Mouse (Mus musculus) adrenal gland, postnatal 4 days (tissue): ENCODE results near the gene Nfe2l1. TPM values are rescaled to one million over a fixed set of nuclear protein-coding genes. Genes with fewer than 3 reads are reported as not detected.
"Not testable (repeated sequence)": the region's sequence is repeated elsewhere in the genome, so short reads cannot be mapped to it uniquely, and the experiment has no call there.

ENCODE experiments used
- DNase-seq, 2 experiments: peaks; one replicate each; pipeline ENCODE4 v3.0.0; 2021 to 2022; ENCODE audit warnings: low spot score in 2 of 2, mixed read lengths in 2 of 2
- microRNA-seq: library from miRNA; unstranded; fragments of <30 nt; microRNA quantifications from one replicate; pipeline ENCODE4 v1.2.0, GENCODE M21; 2021
- total RNA-seq, 2 experiments: library from RNA; stranded (reverse); gene quantifications; 2 replicates each; pipeline ENCODE4 v1.2.3; 2021

The Nfe2l1 gene
- total RNA-seq, 2 experiments from 2014 or later = 269 to 272 TPM

- peak; percentile 36 to 60 for DNase-seq
These were observed 44.9 kb downstream of the Nfe2l1 start for GRCm38 (mm10) chr11:96784847-96785246.

DNA sequence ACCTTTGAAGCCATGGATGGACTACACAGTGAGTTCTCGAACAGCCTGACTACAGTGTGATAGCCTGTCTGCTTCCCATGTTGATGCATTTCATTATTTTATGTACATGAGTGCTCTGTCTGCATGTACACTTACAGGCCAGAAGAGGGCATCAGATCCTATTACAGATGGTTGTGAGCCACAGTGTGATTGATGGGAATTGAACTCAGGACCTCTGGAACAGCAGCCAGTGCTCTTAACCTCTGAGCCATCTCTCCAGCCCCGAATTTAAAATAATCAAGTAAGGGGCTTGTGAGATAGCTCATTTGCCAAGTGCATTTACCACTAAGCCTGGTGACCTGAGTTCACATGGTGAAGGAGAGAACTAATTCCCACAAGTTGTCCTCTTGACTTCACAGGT lies 48.3 kb downstream of the Nfe2l1 start:
- no peak for DNase-seq

DNA sequence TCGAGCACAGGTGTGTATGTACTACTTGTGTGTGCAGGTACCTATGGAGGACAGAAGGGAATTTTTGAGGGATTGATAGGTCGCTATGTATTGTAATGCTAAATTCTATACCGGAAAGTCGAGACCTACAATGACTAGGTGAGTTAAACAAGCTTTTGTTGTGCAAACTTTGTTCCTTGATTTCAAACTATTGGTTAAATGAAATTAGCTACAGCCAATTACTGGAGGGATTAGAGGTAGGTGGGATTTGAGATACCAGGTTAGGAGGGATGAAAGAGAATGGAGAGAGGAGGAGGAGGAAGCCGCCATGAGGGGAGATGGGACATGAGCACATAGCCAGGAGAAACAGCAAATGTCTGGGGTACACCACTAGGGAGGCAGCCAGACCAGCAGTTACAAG lies 49.5 kb downstream of the Nfe2l1 start:
- DNase-seq = no peak

GRCm38 (mm10) chr11:96778061-96778627 lies 51.6 kb downstream of the Nfe2l1 start:
- not testable (repeated sequence) for DNase-seq

- peak; percentile 98 to 100 for DNase-seq
These were observed 52.5 kb downstream of the Nfe2l1 start, which contains the start of gene Snx11 for GRCm38 (mm10) chr11:96776968-96777962. Snx11 (minus strand) TSS chr11:96777559.

GRCm38 (mm10) chr11:96776068-96776467 lies 53.7 kb downstream of the Nfe2l1 start:
- no peak for DNase-seq

- DNase-seq = no peak
These were observed 54.1 kb downstream of the Nfe2l1 start for GRCm38 (mm10) chr11:96775665-96776064.

GRCm38 (mm10) chr11:96775063-96775462 lies 54.7 kb downstream of the Nfe2l1 start:
- DNase-seq = no peak

DNA sequence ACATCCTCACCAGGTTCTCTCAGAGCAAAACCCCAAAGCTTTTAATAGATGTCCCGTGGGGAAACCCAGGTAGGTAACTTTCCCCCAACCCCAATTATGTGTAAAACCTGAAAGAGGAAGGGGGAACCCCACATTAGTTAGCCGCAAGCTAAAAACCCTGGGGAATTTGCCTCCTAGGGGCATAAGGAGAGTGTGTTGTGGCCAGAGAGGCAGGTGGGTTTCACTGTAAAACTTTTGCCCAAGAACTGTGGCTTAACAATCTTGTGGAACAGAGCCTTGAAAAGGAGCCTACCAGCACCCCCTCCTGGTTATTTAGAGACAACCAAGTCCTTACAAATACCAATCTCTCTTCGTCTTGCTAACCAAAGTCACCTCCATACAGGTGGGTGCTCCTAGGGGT lies 55.2 kb downstream of the Nfe2l1 start:
- no peak for DNase-seq

DNA sequence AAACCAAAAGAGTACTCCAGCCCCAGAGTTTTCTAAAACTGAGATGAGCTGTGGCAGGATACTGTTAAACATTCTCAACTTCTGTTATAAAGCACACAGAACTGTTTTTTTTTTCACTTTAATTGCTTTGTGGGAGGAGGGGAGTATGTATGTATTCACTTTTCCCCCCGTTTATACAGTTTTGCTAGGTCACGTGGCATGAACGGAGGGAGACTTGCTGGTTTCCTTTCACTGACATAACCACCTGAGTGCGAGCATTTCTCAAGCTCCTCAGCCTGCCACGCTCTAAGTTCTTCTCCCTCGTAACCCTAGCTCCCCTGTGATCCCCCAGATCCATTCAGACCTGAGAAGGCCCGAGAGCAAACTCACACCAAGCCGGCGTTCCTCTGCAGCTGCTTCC lies 57.4 kb downstream of the Nfe2l1 start:
- no peak for DNase-seq

DNA sequence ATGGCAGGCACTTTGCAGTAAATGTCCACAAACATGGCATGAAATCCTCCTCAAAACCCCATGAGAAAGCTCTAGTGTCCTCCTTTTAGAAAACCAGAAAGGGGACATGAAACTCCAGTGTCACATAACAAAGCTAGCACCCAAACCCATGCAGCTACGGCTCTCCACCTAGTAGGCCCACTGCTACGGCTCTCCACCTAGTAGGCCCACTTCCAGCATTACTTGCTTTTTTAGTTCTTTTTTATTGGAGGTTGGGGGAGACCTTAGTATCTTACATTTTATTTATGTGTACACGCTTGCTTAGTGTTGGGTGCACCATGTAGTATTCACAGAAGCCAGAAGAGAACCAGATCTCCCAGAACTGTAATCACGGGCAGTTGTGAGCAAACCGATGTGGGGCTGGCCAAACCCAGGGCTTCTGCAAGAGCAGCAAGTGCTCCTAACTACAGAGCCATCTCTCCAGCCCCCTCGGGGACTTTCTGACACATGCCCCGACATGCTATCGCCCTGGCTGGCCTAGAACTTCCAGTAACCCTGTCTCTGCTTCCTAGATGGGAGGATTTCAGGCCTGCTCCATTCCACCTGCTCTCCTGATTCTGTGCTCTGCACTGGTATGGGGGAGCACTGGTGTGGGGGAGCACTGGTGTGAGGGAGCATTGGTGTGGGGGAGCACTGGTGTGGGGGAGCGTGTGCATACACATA lies 58.3 kb downstream of the Nfe2l1 start:
- DNase-seq = no peak

DNA sequence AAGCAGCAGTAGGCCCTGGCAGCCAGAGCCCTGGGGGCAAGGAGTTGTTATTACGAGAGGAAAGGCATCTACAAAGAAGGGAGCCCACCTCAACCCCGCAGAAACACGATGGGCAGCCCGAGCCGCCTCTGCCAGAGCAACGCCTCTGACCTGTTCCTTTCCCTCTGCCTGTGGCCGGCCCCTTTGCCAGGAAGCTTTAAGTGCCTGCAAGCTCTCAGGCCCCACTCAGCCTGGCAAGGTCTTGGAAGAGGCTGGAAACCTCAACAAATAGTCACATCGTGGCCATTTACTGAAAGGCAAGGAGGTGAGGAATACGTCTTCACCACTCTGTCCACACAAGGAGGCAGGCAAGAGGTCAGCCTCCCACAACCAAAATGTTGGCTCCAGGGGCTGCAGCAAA lies 61.5 kb downstream of the Nfe2l1 start:
- no peak for DNase-seq

Small RNA genes lying within 50 kb of the gene (microRNA-seq; reads per million reads assigned to microRNA genes)
- 828 reads per million, percentile 74 among the genes with 10 or more reads in this experiment for gene Mir152

Other genes with a start within 250 kb of the Nfe2l1 start
- 10 to 100 TPM; 27.8 TPM for gene Snx11, start 52.4 kb downstream of the Nfe2l1 start, total RNA-seq
- gene Cbx1, start 40.8 kb downstream of the Nfe2l1 start, total RNA-seq = 100 to 1,000 TPM in 1 of 2 experiments, 10 to 100 TPM in 1; 93.5 to 109 TPM
- 10 to 100 TPM; 53.2 to 62.5 TPM for gene Copz2, start 19.9 kb upstream of the Nfe2l1 start, total RNA-seq
- 10 to 100 TPM; 71.6 to 74.7 TPM for gene Cdk5rap3, start 86.5 kb upstream of the Nfe2l1 start, total RNA-seq
- 1 to 10 TPM in 1 of 2 experiments, under 1 TPM in 1; 0.28 to 7.8 TPM for gene Prr15l, start 98.1 kb upstream of the Nfe2l1 start, total RNA-seq
- gene Pnpo, start 114.0 kb upstream of the Nfe2l1 start, total RNA-seq = 10 to 100 TPM; 27.5 to 35.0 TPM
- gene Sp2, start 153.0 kb upstream of the Nfe2l1 start, total RNA-seq = 10 to 100 TPM; 23.3 to 26.0 TPM
- under 1 TPM; 0.42 TPM for gene Sp6, start 183.4 kb upstream of the Nfe2l1 start, total RNA-seq
- gene Scrn2, start 200.0 kb upstream of the Nfe2l1 start, total RNA-seq = 10 to 100 TPM; 28.8 to 29.7 TPM
- gene Lrrc46, start 211.4 kb upstream of the Nfe2l1 start, total RNA-seq = 1 to 10 TPM in 1 of 2 experiments, under 1 TPM in 1; 0.76 to 1.3 TPM
- gene Mrpl10, start 211.6 kb upstream of the Nfe2l1 start, total RNA-seq = 100 to 1,000 TPM; 110 to 123 TPM
- 10 to 100 TPM; 20.3 to 21.4 TPM for gene Osbpl7, start 220.7 kb upstream of the Nfe2l1 start, total RNA-seq